Mouse (Mus musculus): ENCODE results near the gene Prodh2. TPM values are rescaled to one million over a fixed set of nuclear protein-coding genes. Genes with fewer than 3 reads are reported as not detected.
"Not testable (repeated sequence)": the region's sequence is repeated elsewhere in the genome, so short reads cannot be mapped to it uniquely, and the experiment has no call there.

The Prodh2 gene
- total RNA-seq, 1 experiment from 2014 or later: not detected

- no peak for ATAC-seq (ENCODE audit: extremely low read depth, insufficient number of reproducible peaks, low FRiP score, poor library complexity, severe bottlenecking)
Measured at GRCm38 (mm10) chr7:30477415-30478381, 15.7 kb upstream of the Prodh2 start.

DNA sequence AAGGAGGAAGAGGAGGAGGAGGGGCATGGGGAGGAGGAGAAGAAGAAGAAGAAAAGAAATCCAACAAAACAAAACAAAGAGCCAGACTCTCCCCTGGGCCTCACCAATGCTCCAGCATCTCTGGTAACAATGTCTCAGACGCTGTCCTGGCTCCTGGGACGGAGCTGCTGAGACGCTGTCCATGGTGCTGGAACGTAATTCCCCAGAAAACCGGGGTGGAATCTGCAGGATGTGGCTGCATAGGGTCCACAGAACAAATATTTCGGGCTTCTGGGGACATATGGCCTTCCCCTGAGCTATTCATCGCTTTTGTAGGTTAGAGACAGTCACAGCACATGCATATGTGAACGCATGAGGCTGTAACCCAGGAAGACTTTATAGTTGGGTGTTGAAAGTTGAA, 9.2 kb upstream of the Prodh2 start:
- ATAC-seq (ENCODE audit: extremely low read depth, insufficient number of reproducible peaks, low FRiP score, poor library complexity, severe bottlenecking): no peak

DNA sequence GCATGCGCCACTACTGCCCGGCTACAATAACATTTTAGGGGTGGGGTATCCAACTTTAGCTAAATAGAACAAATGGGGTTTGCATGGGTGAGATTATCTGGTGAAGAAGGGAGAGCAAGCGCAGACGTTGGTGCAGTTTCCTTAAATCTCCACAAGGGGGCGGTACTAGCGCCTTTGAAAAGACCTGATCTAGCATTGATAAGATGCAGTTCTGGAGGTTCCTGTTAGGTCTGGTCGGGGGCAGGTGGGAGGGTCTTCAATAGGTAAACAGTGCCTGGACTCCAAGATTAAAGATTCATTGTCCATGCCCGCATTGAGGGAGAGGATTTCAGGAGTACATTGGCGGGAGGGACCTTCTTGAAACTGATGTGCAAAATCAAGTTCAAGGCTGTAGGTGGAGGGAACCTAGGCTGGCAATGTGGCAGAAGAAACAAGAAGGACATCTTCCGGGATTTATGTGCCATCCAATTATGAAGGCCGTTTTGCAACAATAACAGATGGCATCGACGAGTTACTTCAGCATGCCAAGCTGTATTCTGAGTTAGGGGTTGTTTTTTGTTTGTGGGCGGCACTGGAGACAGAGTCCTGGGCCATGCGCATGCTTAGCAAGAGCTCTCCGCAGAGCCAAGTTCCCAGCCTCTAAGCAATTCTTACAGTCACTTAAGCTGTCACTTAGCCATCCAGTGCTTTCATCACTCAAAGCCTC, 3.0 kb upstream of the Prodh2 start:
- ATAC-seq (ENCODE audit: extremely low read depth, insufficient number of reproducible peaks, low FRiP score, poor library complexity, severe bottlenecking): 0 out of 2 replicates have a peak, but pooled peaks have one; percentile 32

DNA sequence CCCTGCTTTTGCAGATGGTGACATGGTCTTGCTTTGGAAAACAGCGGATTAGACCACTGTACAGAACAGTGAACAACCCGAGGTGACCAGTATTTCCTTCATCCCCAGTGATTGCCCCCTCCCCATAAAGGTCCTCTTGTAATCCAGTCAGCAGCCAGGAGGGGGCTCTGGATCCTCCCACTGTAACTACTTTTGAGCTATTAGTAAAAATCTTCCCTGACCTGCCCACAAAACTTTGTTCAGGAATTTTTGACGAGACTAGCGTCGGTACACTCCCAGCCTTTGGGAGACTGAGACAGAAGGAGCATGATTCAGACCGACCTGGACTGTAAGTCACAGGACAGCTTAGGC, 2.5 kb upstream of the Prodh2 start:
- ATAC-seq (ENCODE audit: extremely low read depth, insufficient number of reproducible peaks, low FRiP score, poor library complexity, severe bottlenecking): no peak

- peak; percentile 59; the same call in 1 of the 2 replicates for ATAC-seq (ENCODE audit: extremely low read depth, insufficient number of reproducible peaks, low FRiP score, poor library complexity, severe bottlenecking)
Measured at GRCm38 (mm10) chr7:30492765-30493164, 657 bp upstream of the Prodh2 start.

GRCm38 (mm10) chr7:30495506-30496042, 2.2 kb downstream of the Prodh2 start:
- not testable (repeated sequence) for ATAC-seq (ENCODE audit: extremely low read depth, insufficient number of reproducible peaks, low FRiP score, poor library complexity, severe bottlenecking)

DNA sequence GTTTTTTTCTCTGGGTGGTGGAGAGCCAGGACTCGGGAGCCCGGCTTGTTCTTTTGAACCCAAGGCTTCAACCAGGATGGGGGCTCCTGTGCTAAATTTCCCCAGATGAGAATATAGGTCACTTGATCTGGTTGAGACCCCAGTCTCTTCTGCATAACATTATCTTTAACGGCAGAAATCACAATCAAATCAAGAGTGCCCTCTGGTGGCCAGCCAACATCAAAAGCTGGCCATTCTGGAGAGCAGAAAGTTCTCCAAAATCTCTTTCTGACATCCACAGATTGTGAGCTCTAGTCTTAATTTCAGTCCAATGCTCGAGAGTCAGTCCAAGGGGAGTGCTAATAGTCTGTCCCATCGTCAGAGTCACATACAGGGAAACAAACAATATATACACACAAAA, 7.7 kb downstream of the Prodh2 start:
- not testable (repeated sequence) for ATAC-seq (ENCODE audit: extremely low read depth, insufficient number of reproducible peaks, low FRiP score, poor library complexity, severe bottlenecking)

- no peak for ATAC-seq (ENCODE audit: extremely low read depth, insufficient number of reproducible peaks, low FRiP score, poor library complexity, severe bottlenecking)
Measured at GRCm38 (mm10) chr7:30508061-30508460, 14.6 kb downstream of the Prodh2 start.

DNA sequence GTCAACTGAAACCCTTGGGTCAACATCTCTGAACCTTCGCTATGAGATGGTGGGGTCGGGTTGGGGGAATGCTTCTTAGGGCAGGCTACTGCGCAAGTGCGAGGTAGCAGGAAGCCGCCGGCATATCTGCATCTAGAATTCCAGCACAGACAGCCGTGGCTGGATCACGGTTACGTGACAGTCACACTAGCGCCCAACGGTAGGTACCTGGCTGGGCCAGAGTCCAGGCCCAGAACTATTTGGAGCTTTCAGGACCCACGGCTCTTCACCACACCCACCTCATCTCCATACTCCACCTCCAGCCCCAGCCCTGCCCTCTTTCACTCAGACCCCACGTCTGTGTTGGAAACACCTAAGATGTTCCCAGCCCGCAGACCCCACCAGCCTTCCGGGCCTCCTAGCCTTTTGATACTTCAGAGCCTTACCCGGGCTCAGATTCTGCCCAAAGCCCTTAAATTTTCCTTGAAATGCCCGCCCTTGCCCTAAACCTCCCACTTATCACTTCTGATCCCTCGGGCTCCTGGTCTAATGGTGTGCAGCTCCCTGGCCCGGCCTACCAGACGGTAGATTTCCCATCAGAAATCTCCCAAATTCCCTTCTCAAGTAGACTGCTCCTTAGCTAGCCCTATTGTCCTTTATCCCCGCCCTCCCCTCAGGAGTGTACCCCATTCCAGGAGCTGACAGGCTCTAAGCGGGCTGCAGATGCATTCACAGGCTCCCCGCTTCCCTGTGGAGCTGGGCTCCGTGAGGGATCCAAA, 21.8 kb downstream of the Prodh2 start:
- ATAC-seq (ENCODE audit: extremely low read depth, insufficient number of reproducible peaks, low FRiP score, poor library complexity, severe bottlenecking): no peak

GRCm38 (mm10) chr7:30518325-30518724, 24.9 kb downstream of the Prodh2 start:
- no peak for ATAC-seq (ENCODE audit: extremely low read depth, insufficient number of reproducible peaks, low FRiP score, poor library complexity, severe bottlenecking)

DNA sequence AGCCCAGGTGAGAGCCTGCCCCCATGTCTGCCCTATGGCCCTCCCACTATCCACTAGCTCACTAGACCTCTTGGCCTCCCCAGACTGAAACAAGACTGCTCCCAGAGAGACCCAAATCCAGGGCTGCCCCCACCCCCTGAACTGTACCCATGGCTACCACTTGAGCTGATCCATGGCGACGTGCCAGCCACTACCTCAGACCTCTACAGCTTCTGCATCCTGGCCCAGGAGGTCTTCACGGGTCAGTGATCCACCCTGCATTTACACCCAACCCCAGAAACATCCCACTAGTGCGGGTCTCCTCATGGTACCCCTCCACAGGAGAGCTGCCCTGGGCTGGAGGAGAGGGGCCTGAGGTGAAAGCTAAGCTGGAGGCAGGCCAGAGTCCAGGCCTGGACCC, 27.0 kb downstream of the Prodh2 start:
- ATAC-seq (ENCODE audit: extremely low read depth, insufficient number of reproducible peaks, low FRiP score, poor library complexity, severe bottlenecking): no peak

DNA sequence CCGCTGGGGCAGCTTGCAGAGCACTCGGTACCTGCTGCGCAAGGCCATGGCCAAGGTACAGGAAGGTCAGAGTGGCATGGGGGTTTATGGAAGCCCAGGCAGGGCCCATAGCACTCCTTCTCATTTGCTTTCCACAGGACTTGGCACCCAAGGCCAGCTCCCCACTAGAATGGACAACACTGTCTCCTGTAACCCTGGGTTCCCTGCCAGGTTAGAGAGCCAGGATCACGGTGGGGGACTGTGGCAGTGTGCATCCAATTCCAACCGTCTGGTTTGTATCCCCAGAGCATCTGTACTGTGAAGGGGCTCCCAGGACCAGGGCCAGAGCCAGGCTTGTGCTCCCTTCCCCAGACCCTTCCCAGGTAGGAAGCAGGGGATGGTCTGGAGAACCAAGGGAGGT, 27.4 kb downstream of the Prodh2 start:
- no peak for ATAC-seq (ENCODE audit: extremely low read depth, insufficient number of reproducible peaks, low FRiP score, poor library complexity, severe bottlenecking)

- no peak for ATAC-seq (ENCODE audit: extremely low read depth, insufficient number of reproducible peaks, low FRiP score, poor library complexity, severe bottlenecking)
Measured at GRCm38 (mm10) chr7:30522871-30523270, 29.4 kb downstream of the Prodh2 start.

DNA sequence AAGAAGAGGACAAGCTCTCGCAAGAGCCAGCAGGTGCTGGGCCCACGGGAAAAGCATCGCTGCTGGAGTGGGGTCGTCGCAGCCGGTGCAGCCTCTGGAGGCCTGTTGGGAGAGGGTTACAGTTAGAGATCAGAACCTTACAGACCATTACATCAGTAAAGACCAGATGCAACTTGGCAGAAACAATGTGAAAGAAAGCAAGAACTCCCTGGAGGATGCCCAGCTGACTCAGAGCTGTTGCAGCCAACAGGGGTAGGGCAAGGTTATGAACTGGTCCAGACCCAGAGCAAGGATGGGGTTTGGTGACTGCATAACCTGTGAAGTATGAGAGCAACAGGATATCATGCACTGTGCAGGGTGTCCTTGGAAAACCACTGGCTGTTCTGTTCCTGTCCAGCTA, 31.1 kb downstream of the Prodh2 start:
- ATAC-seq (ENCODE audit: extremely low read depth, insufficient number of reproducible peaks, low FRiP score, poor library complexity, severe bottlenecking): no peak

GRCm38 (mm10) chr7:30525954-30526353, 32.5 kb downstream of the Prodh2 start:
- no peak for ATAC-seq (ENCODE audit: extremely low read depth, insufficient number of reproducible peaks, low FRiP score, poor library complexity, severe bottlenecking)

GRCm38 (mm10) chr7:30526399-30526798, 33.0 kb downstream of the Prodh2 start:
- no peak for ATAC-seq (ENCODE audit: extremely low read depth, insufficient number of reproducible peaks, low FRiP score, poor library complexity, severe bottlenecking)

DNA sequence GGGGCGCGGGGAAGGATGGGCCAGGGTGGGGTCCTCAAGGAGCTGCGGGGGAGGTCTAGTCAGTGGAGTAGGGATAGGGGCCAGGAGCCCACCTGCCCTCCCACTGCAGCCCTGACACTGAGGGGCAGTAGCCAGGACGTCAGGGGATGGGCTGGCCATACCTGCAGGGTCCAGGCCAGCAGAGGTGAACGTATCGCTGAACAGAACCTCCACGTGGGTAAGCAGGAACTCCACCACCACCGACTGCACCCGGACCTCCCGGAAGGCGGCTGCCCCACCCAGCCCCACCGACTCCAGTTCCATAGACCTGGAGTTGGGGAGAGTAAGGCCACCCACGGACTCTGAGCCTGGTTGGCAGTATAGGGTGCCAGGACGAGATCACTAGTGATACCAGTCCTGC, 33.6 kb downstream of the Prodh2 start:
- ATAC-seq (ENCODE audit: extremely low read depth, insufficient number of reproducible peaks, low FRiP score, poor library complexity, severe bottlenecking): no peak

- no peak for ATAC-seq (ENCODE audit: extremely low read depth, insufficient number of reproducible peaks, low FRiP score, poor library complexity, severe bottlenecking)
Measured at GRCm38 (mm10) chr7:30531291-30531815, 37.9 kb downstream of the Prodh2 start.

DNA sequence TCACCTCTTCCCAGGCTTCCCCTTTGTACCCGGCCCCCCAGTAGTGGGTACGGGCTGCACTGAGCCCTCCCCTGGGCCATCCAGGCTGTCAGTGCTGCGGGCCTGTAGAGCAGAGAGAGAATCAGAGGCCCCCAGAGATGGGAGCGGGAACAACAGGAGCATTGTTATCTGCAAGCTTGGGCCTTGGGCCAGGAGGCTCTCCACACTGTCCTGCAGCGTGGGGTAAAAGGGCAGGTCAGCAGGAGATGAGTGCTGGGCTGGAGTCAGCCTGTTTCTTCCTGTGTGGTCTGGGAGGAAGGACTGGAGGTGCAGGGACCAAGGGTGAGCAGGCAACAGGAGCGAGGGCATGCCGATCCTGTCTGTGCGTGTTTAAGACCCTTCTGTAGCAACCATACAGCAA, 39.5 kb downstream of the Prodh2 start:
- no peak for ATAC-seq (ENCODE audit: extremely low read depth, insufficient number of reproducible peaks, low FRiP score, poor library complexity, severe bottlenecking)
